Mouse (Mus musculus) urinary bladder, postnatal 4 days (tissue): ENCODE data around the gene Olfr288.

ENCODE experiments used
- DNase-seq, 2 experiments: peaks; one replicate each; pipeline ENCODE4 v3.0.0; 2021 to 2022; ENCODE audit warnings: low spot score in 2 of 2

Gene Olfr288

DNA sequence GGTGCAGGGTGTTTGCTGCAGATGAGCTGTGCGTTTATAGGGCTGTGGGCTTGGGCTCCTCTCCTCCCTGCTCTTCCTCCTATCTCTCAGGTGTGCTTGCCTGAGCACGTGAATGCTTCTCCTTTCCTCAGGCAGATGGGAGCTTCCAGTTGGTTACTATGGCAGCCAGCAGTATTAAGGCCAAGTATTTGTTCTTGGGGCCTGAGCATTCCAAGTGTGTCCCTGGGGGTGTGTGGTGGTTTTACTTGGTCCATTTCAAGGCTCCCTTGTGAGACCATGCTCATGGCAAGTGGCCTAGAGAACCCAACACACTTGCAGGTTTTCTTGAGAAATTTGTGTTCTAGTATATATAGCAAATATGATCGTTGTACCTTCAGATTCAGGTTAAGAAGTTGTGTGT lies at the start of gene Olfr288:
Gene Olfr288 (minus strand): TSS at position 101 of the 400 bp plus-strand sequence.
- no peak for DNase-seq

DNA sequence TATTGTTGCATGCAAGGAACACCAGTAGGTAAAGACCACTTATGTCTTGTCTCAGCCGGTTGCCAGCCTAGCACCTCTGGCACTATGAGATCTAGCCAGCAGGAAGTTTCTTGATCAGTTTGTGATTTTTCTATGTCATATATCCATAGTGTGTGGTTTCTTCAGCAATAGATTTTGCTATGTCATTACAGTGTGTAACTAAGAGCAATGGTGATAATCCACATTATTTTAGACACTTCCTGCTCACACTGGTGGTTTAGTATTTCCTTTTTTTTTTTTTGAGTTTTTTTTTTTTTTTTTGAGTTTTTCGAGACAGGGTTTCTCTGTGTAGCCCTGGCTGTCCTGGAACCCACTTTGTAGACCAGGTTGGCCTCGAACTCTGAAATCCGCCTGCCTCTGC lies 40.1 kb upstream of the Olfr288 start:
- no peak for DNase-seq

DNA sequence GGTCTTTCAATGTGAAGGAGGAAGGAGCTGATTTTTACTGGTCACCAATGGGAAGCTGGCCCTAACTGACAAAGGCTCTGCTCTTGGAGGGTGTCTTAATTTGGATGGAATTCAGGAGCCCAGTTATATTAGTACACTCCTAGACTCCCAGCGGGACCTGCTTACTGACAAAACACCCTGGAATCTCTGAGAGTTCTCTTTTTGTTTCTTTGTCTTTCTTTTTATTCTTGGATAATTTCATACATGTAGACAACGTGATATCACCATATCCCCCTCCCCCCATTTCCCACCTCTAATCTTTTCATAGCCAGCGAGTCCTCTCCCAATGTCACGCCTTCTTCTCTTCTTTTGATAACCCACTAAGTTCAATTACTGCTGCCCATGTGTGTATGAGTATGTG lies 39.0 kb upstream of the Olfr288 start, which contains the start of gene Olfr286:
Gene Olfr286 (minus strand): TSS at position 101 of the 400 bp plus-strand sequence.
- no peak for DNase-seq

DNA sequence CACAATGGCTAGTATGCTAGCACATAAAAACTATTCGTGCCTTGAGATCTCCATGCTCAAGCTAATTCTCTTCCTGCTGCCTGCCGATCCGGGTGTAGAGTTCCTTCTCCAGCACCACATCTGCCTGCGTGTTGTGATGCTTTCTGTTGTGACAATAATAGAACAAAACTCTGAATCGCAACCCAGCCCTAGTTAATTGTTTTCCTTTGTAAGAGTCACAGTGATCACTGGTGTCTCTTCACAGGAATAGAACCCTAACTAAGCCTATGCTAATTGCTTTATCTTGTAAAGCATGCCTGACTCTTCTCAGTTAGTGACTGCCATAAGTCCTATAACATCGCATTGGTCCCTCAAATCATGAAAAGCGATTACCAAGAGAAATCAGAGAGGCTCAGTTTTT lies 30.8 kb upstream of the Olfr288 start:
- DNase-seq = no peak

DNA sequence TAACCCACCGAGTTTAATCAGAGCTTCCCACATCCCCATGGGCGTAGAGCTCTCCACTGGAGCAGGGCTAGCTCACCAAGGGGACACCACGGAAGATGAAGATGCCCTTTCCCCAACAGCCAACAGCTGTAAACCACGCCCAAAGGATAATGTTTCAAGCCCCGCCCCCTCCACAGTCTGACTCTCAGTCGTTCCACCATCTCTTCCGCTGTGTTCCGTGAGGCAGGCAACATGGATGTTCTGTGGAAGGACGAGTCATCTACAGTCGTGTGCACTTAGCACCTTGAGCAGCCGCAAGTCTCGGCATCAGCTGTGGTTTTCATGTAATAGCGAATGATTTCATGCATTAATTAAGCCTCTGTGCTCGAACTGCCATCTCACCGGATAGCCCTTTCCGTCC lies 30.3 kb upstream of the Olfr288 start:
- DNase-seq = no peak

DNA sequence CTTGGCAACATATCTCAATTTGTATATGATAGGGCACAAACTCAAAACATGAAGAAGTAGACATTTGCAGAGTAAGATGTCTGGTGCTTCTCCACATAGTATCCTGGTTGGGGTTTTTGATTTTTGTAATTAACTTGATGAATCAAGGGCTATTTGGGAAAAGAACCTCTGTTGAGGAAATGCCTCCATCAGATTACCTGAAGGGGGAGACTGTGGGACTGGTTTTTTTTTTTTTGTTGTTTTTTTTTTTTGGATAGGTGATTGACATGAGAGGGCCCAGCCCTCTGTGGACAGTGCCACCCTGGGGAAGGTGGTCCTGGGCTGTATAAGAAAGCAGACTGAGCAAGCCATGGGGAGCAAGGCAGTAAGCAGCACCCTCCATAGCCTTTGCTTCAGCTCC lies 27.0 kb upstream of the Olfr288 start:
- DNase-seq = no peak

DNA sequence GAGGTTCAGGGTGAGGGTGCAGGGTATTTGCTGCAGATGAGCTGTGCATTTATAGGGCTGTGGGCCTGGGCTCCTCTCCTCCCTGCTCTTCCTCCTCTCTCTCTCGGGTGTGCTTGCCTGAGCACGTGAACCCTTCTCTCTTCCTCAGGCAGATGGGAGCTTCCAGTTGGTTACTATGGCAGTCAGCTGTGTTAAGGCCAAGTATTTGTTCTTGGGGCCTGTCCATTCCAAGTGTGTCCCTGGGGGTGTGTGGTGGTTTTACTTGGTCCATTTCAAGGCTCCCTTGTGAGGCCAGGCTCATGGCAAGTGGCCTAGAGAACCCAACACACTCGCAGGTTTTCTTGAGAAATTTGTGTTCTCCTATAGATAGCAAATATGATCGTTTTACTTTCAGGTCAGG lies 25.5 kb upstream of the Olfr288 start, which contains the start of the genes Gm44579 and Olfr287:
Gene Gm44579 (minus strand): TSS at position 101 of the 400 bp plus-strand sequence.
Gene Olfr287 (minus strand): TSS at position 180 of the 400 bp plus-strand sequence.
- no peak for DNase-seq

DNA sequence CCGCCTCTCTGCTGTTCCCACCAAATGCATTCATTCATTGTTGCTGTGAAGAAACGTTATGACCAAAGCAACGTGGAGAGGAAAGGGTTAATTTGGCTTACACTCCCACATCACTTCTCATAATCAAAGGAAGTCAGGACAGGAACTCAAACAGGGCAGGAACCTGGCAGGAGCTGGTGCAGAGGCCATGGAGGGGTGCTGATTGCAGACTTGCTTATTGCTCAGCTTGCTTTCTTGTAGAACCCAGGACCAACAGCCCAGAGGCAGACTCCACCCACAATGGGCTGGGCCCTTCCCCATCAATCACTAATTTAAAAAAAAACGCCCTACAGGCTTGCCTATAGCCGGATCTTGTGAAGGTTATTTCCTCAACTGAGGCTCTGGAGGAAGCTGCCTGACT lies 18.8 kb upstream of the Olfr288 start:
- DNase-seq = no peak

DNA sequence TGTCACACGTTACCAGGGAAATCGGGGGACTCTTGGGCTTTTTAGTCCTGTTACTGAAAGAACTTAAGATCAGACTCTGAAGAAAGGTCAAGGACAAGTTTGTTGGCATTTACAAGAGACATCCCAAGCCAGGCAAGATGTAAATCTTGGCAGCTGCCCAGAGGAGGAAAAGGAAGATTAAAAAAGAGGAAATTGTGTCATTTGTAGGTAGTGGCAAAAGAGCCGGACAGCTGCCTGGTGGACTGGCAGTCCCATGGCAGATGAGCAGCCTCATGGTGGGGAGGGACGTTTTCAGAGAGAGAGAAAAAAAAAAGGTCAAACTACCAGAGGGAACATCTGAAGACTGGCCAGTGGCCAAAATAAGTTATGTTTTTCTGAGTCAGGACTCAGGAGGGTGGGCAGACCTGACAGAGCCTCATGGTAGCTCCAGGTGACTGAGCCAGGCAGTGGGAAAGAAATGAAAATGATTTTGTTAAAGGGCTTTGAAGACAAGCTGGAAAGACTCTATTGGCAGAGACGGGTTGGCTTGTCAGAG lies 18.1 kb upstream of the Olfr288 start:
- DNase-seq = no peak

DNA sequence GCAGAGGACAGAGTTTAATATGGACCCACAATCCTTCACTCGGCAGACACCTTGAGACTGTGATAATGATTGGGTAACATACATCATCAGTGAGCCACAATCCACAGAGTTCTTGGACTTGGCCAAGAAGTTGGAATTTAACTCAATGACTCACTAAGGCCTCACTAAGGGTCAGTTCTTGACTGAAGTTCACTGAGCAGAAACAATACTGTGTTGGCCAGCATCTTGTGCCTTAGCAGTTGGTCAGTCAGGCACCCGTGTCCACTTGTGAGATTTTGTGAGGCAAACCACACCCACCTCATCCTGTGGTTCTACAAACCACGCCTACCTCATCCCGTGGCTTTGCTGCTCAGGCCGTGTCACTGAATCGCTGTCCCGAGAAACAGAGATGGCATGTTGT lies 14.3 kb upstream of the Olfr288 start:
- DNase-seq = no peak

DNA sequence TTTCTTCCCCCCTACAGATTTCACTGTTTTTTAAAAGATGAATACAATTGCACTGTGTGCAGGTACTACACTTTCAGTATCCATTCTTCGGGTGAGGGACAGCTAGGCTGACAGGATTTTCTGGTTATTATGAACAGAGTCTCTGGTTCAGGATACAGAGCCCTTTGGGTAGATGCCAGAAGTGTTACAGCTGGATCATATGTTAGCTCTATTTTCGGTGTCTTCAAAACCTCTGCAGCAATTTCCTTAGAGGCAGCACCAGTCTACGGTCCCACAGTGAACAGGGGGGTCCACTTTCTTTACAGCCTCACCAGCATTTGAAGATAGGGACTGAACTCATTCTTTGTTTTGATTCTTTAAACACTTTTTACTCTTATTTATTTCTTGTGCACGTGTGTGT lies 10.9 kb downstream of the Olfr288 start:
- DNase-seq = no peak

DNA sequence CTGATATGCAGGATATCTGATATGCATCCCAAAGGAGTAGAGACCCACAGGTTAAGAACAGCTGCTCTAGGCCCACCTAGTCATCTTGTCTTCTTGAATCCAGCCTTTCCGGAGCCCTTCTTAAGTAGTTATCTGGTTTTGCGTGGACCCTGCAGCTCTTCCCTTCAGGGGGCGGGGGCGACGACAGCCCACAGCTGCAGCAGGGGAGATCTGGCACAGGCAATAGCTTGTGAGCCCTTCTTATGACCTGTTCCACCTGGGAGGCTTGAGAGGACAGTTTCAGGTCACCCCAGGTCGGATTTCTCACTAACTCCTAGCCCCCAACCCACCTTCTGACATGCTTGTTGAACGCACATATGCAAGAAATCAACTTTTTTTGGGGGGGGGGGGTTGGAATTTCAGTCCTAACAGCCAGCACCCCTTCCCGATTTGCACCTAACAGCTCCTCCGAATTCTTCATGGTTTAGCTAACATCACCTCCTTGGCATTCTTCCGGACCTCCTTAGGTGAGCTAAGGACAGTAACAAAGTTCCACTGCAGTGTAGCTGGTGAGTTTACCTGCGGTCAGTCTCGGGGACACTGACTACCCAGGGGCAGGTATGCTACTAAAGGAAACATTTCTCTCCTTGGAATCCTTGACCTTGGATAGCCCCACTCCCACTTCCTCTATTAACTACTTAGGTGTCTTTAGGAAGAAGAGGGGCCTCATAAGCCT lies 13.3 kb downstream of the Olfr288 start:
- DNase-seq = no peak

DNA sequence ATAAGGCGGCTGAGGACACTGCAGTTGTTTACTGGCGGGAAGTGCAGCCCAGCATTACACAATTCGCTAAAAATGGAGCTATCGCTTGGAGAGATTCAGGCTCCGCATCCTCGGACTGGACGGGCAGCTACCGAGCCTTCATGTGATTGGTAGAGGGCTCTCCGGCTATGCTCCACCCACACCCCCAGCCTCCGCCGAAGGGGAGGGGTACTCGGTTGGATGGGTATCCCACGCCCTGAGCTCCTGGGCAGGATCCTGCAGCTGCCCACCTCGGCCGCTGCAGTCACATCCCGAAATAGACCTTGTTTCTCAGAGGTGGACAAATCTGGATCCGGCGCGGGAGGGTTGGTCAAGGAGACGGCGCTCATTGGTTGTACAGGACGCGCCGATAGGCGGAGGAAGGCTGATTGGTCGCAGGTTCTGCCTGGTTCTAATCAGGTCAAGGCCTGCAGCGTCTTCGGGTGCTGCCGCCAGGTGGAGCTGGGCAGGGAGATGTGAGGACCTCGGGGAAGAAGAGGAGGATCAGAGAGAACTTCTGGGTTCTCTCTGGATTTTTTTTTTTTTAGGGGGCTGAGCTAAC lies 14.1 kb downstream of the Olfr288 start:
- peak; percentile 93 to 94 for DNase-seq

DNA sequence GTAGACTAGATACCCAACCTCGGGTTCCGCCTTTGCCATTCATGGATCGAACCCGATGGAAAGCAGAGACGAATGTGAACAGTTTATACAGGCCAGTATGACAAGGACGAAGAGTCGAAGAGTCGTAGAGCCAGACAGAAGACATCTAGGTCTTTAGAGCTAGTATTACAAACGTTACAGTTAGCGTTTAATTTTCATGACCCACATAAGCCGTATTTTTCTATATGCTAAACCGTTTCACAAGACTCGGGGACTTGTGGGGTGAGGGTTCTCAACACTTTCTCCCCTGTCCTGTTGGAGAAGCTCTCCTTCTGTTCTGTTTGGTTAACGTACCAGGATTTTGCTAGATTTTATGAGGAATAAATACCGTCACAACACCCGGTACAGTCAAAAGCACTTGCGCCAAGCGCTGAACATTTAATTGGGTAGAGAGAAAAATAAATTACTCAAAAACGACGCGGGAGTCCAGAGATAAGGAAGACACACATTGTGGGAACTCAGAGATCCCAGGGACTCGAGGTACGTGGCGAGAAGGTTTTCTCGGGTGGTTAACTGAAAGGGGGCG lies 14.7 kb downstream of the Olfr288 start:
- no peak for DNase-seq

DNA sequence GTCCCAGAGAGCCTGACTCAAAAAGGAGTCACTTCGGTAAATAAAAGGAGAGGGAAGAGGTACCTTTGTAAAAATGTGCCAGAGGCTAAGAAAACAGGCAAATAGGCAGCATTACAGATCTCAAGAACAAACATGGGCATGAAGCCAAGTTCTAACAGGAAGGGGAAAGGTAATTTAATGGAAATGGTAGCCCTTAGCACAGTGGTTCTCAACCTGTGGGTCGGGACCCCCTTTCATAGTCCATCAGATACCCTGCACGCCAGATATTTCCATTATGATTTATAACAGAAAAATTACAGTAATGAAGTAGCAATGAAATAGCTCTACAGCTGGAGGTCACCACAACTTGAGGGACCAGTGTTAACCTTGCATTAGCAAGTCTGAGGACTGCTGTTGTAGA lies 18.0 kb downstream of the Olfr288 start:
- no peak for DNase-seq

DNA sequence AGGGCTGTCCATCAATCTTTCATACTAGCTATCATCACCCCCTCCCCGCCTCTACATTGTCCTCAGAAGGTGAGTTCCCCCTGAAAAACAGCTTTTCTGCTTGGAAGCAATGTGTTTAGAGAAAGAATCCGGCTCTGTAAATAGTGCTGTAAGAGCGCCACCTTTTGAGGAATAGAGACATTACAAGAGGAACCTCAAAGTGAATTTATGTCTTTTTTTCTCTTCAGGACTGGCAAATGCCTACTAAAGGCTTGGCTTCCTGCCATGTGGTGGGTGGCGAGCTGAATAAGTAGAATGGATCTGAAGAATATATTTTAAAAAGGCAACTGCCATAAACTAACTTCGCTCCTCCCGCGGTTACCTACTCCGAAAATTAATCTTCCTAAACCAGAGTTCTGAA lies 21.5 kb downstream of the Olfr288 start:
- DNase-seq = no peak

DNA sequence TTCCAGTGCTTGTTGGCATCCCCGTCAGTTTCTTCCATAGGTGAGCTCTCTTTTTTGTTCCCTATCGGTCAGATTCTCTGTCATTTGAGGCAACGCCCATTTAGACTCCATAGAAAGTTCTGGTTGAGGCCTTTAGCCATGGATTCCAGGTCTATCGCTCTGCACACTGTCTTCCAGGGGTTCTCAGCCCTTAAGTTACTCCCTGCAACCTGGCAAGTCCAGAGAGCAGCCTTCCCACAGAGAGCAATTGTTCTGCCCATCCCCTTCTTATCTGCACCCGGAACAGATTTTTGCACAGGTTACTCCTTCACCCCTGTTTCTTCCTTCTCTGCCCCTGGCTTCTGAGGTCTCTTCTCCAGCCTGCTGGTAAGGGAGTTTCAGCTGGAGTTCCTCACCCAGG lies 23.2 kb downstream of the Olfr288 start:
- no peak for DNase-seq

DNA sequence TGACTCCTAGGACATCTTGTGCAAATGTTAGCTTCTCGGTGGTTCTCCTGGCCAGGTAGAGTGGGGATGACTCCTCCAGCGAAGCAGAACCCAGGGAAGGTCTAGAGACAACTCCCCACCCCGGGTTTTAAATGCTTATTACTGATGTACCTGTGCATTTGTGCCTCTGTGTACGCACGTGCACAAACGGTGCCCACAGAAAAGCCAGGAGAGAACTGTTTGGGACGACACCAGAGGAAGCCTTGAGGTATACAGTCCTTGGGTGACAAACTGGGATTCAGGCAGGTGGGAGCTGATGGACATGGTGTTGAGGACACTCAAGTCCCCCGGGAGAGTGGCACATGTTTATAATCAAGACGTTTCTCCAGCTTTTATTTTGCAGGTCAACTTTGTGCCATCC lies 24.4 kb downstream of the Olfr288 start:
- no peak for DNase-seq

DNA sequence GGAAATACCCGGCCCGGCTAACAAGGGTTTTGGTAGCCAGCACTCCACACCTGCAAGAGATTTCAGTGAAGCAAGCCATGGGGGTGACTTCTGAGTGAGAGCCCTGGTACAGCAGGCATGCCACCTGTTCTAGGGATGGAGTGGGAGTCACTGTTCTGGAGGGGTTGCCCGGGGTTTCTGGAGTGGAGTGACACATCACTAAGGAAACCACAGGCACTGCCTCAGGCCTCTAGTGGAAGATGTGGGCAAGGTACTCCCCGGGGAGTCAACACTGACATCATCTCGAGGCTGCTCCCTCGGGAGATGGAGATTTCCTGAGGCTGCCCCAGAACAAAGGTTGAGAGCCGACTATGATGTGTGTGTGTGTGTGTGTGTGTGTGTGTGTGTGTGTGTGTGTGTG lies 25.0 kb downstream of the Olfr288 start:
- DNase-seq = no peak

DNA sequence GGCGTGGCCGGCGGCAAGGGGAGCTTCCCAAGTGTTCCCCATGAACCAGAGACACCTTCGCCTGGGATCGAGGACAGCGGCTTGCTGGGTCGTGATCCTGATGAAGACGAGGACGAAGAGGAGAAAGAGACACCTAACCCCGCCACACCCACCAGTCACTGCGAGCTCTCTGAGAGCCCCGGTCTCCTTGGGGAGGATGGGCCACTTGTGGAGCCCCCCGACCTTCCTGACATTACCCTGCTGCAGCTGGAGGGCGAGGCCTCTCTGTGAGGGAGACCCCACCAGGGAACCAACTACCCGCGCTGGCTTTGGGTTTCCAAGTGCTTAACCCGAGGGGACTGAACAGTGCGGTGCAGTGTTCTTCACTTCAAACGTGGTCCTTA lies 26.7 kb downstream of the Olfr288 start:
- DNase-seq = no peak

DNA sequence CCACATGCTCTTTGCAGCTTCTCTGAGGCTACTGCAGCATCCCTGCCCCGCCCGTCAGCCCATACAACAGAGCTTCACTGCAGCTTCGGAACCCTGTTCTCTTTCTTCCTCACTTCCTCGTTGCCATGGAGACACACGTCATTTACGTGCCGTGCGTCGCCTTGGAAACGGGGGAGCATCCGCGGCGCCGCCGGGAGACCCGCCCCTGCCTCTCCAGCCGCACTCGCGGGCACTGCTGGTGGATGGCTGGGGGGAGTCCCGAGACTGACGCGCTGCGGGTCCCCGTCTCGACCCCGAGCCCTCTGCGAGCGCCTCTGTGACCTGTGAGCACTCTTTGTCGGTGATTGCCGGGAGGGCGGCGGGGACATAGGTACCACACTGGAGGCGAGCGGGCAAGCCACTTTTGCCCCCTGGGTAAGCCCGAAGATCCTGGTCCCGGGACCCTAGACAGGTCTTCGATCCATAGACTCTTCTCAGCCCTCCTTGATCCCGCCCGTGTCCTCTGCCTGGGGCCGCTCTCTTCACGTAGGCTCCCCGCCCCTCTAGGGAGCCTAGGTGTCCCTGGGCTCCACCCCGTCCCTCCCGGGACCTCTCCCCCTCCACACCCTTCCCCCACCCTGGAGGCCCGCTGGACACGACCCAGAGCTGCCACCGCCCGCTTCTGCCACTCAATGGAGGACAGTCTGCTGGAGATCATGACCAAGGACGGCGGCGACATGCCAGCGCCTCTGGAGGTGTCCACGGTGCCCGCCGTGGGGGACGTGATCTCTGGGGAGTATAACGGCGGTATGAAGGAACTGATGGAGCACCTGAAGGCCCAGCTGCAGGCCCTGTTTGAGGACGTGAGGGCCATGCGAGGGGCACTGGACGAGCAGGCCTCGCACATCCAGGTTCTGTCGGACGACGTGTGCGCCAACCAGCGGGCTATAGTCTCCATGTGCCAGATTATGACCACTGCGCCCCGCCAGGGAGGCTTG lies 27.4 kb downstream of the Olfr288 start:
- peak; percentile 64 to 77 for DNase-seq
